Mouse (Mus musculus) stomach, embryonic 16.5 days (tissue): ENCODE data around the gene Sccpdh. TPM values are rescaled to one million over a fixed set of nuclear protein-coding genes. Genes with fewer than 3 reads are reported as not detected.
"Not testable (repeated sequence)": the region's sequence is repeated elsewhere in the genome, so short reads cannot be mapped to it uniquely, and the experiment has no call there.

Source experiments
- ATAC-seq: fragments of 200-750 bp; cut with Nextera tagmentation; 2 replicates; pipeline ENCODE4 v1.8.0; 2017; ENCODE audit warnings: moderate number of reproducible peaks, moderate TSS enrichment; ENCODE audit not compliant: insufficient read depth, low FRiP score
- H3K27ac ChIP-seq: fragments of 300-500 bp; sonication (generic); 2 replicates; pipeline ENCODE4 v1.5.1; 2014; ENCODE audit warnings: low read length
- H3K27me3 ChIP-seq: fragments of 300-500 bp; sonication (generic); 2 replicates; pipeline ENCODE4 v1.6.1; 2014; ENCODE audit warnings: low read length, control low read depth, mixed read lengths; ENCODE audit not compliant: control insufficient read depth, insufficient read depth
- H3K36me3 ChIP-seq: fragments of 300-500 bp; sonication (generic); 2 replicates; pipeline ENCODE4 v1.6.1; 2014; ENCODE audit warnings: low read length; ENCODE audit not compliant: control insufficient read depth, insufficient read depth
- H3K4me1 ChIP-seq: fragments of 300-500 bp; sonication (generic); 2 replicates; pipeline ENCODE4 v1.6.1; 2014; ENCODE audit warnings: low read length, control low read depth, mixed read lengths; ENCODE audit not compliant: control insufficient read depth, insufficient read depth
- H3K4me2 ChIP-seq: fragments of 300-500 bp; sonication (generic); 2 replicates; pipeline ENCODE4 v1.6.1; 2014; ENCODE audit warnings: low read depth, low read length, mixed read lengths
- H3K4me3 ChIP-seq: fragments of 300-500 bp; sonication (generic); replicated peaks from 2 replicates; pipeline ENCODE4 v1.5.1; 2014; ENCODE audit warnings: mild to moderate bottlenecking, low read length
- H3K9ac ChIP-seq: fragments of 300-500 bp; sonication (generic); 2 replicates; pipeline ENCODE4 v1.6.1; 2014; ENCODE audit warnings: low read length
- H3K9me3 ChIP-seq: fragments of 300-500 bp; sonication (generic); replicated peaks from 2 replicates; pipeline ENCODE4 v1.6.1; 2016; ENCODE audit warnings: low read length, control low read depth; ENCODE audit not compliant: control insufficient read depth
- WGBS: fragments of 180-500 bp; shearing (Covaris S2); extraction: QIAGEN DNeasy Blood & Tissue Kit; methylation state at CpG from one replicate; pipeline ENCODE4 v1.1.7; 2014; 5-methylcytosine and 5-hydroxymethylcytosine counted together
- polyA plus RNA-seq: library from polyadenylated mRNA; unstranded; fragments of >200 nt; fragmentation: Nextera tagmentation; extraction: Ambion mirVana; gene quantifications from 2 replicates; pipeline ENCODE4 v1.2.1, GENCODE M21; 2015

Sccpdh gene
- polyA plus RNA-seq, 1 experiment from 2014 or later, result 65.1 TPM

- WGBS, result 83% methylated on average over 5 of the region's 5 CpGs
These were observed 4.9 kb upstream of the Sccpdh start for GRCm38 (mm10) chr1:179663065-179663464.

GRCm38 (mm10) chr1:179664309-179664930 is 3.6 kb upstream of the Sccpdh start:
- Histone ChIP-seq H3K27ac (no peak overlapping the region), H3K27me3 (no peaks in the 10 kb centered on the region), H3K9ac (no peak overlapping the region), H3K36me3 (no peaks in the 10 kb centered on the region), H3K4me1 (peaks cover 6% of the 10 kb centered on the region; the same call in 1 of the 2 replicates), H3K9me3 (no peaks in the 10 kb centered on the region), H3K4me2 (no peak overlapping the region), H3K4me3 (no peak overlapping the region)
- ATAC-seq, result no peak
- 55% methylated on average over 4 of the region's 4 CpGs for WGBS

More at GRCm38 (mm10) chr1:179663065-179663464, 4.9 kb upstream of the Sccpdh start:
- ATAC-seq, result no peak
- no peak overlapping the region for H3K9ac ChIP-seq
- no peaks in the 10 kb centered on the region for H3K9me3 ChIP-seq
- H3K36me3 ChIP-seq, result no peaks in the 10 kb centered on the region
- no peak overlapping the region for H3K4me3 ChIP-seq
- H3K27ac ChIP-seq, result no peak overlapping the region
- H3K4me1 ChIP-seq, result no peaks in the 10 kb centered on the region
- no peaks in the 10 kb centered on the region for H3K27me3 ChIP-seq
- H3K4me2 ChIP-seq, result no peak overlapping the region

GRCm38 (mm10) chr1:179666971-179667370 is 1.0 kb upstream of the Sccpdh start:
- no peaks in the 10 kb centered on the region for H3K27me3 ChIP-seq
- ATAC-seq, result no peak
- H3K4me2 ChIP-seq, result no peak overlapping the region
- H3K4me3 ChIP-seq, result no peak overlapping the region
- H3K36me3 ChIP-seq, result no peaks in the 10 kb centered on the region
- H3K9ac ChIP-seq, result no peak overlapping the region
- H3K27ac ChIP-seq, result no peak overlapping the region
- WGBS, result 87% methylated on average over 2 of the region's 2 CpGs
- peaks cover 11% of the 10 kb centered on the region for H3K4me1 ChIP-seq
- no peaks in the 10 kb centered on the region for H3K9me3 ChIP-seq

GRCm38 (mm10) chr1:179667450-179667849 is 560 bp upstream of the Sccpdh start:
- Histone ChIP-seq H3K4me3 (peak overlapping the region; percentile 87), H3K9ac (peak overlapping the region; percentile 89), H3K27ac (peak overlapping the region; percentile 75), H3K27me3 (no peaks in the 10 kb centered on the region), H3K36me3 (no peaks in the 10 kb centered on the region), H3K4me1 (peaks cover 11% of the 10 kb centered on the region), H3K9me3 (no peaks in the 10 kb centered on the region), H3K4me2 (peak overlapping the region; percentile 81)
- ATAC-seq, result no peak
- WGBS, result 14% methylated on average over 7 of the region's 7 CpGs

- Histone ChIP-seq H3K4me1 (peaks cover 11% of the 10 kb centered on the region), H3K27ac (peak overlapping the region; percentile 75), H3K4me2 (peak overlapping the region; percentile 81), H3K9ac (peak overlapping the region; percentile 89), H3K36me3 (0 out of 2 replicates have a peak, but pooled peaks cover 3% of the 10 kb centered on the region), H3K4me3 (peak overlapping the region; percentile 87), H3K27me3 (no peaks in the 10 kb centered on the region), H3K9me3 (no peaks in the 10 kb centered on the region)
- WGBS, result 18% methylated on average over 12 of the region's 12 CpGs
- ATAC-seq, result no peak
These were observed 977 bp downstream of the Sccpdh start for GRCm38 (mm10) chr1:179668836-179669537.

- ATAC-seq, result no peak
- H3K4me2 ChIP-seq, result no peak overlapping the region
- peaks cover 6% of the 10 kb centered on the region for H3K4me1 ChIP-seq
- no peaks in the 10 kb centered on the region for H3K9me3 ChIP-seq
- H3K36me3 ChIP-seq, result peaks cover 3% of the 10 kb centered on the region; the same call in 1 of the 2 replicates
- 87% methylated on average over 3 of the region's 3 CpGs for WGBS
- no peak overlapping the region for H3K27ac ChIP-seq
- H3K27me3 ChIP-seq, result no peaks in the 10 kb centered on the region
- no peak overlapping the region for H3K9ac ChIP-seq
- H3K4me3 ChIP-seq, result no peak overlapping the region
These were observed 6.3 kb downstream of the Sccpdh start for GRCm38 (mm10) chr1:179674355-179674754.

- Histone ChIP-seq H3K9ac (no peak overlapping the region), H3K4me3 (no peak overlapping the region), H3K4me1 (no peaks in the 10 kb centered on the region), H3K4me2 (no peak overlapping the region), H3K36me3 (peaks cover 3% of the 10 kb centered on the region; the same call in 1 of the 2 replicates), H3K9me3 (no peaks in the 10 kb centered on the region), H3K27me3 (no peaks in the 10 kb centered on the region), H3K27ac (no peak overlapping the region)
- 86% methylated on average over 2 of the region's 2 CpGs for WGBS
- ATAC-seq, result no peak
These were observed 9.0 kb downstream of the Sccpdh start for GRCm38 (mm10) chr1:179677031-179677430.

GRCm38 (mm10) chr1:179679326-179679725 is 11.3 kb downstream of the Sccpdh start:
- no peak overlapping the region for H3K4me3 ChIP-seq
- no peaks in the 10 kb centered on the region for H3K9me3 ChIP-seq
- WGBS, result 97% methylated on average over 4 of the region's 4 CpGs
- H3K27ac ChIP-seq, result no peak overlapping the region
- no peak for ATAC-seq
- no peaks in the 10 kb centered on the region for H3K4me1 ChIP-seq
- H3K4me2 ChIP-seq, result no peak overlapping the region
- H3K9ac ChIP-seq, result no peak overlapping the region
- no peaks in the 10 kb centered on the region for H3K27me3 ChIP-seq
- peaks cover 4% of the 10 kb centered on the region; the same call in 1 of the 2 replicates for H3K36me3 ChIP-seq

GRCm38 (mm10) chr1:179682753-179683152 is 14.7 kb downstream of the Sccpdh start:
- H3K27ac ChIP-seq, H3K4me1 ChIP-seq, H3K9ac ChIP-seq, H3K9me3 ChIP-seq, H3K4me3 ChIP-seq, H3K27me3 ChIP-seq, ATAC-seq, H3K4me2 ChIP-seq: not testable (repeated sequence)
- H3K36me3 ChIP-seq, result peaks cover 14% of the 10 kb centered on the region; the same call in 1 of the 2 replicates
- 68% methylated on average over 9 of the region's 10 CpGs for WGBS
